Mouse (Mus musculus) midbrain, postnatal 0 days (tissue): ENCODE data around the gene Nup160. TPM values are rescaled to one million over a fixed set of nuclear protein-coding genes. Genes with fewer than 3 reads are reported as not detected.

Experiments used
- ATAC-seq: fragments of 200-750 bp; cut with Nextera tagmentation; 2 replicates; pipeline ENCODE4 v1.8.0; 2017; ENCODE audit warnings: moderate number of reproducible peaks, mild to moderate bottlenecking, moderate TSS enrichment, moderate library complexity; ENCODE audit not compliant: low FRiP score
- DNase-seq: peaks from one replicate; pipeline ENCODE4 v3.0.0-alpha.2; 2015; ENCODE audit warnings: low spot score
- H3K27ac ChIP-seq: fragments of 300-500 bp; sonication (generic); 2 replicates; pipeline ENCODE4 v1.5.1; 2014; ENCODE audit warnings: low read depth, mild to moderate bottlenecking, low read length, mixed read lengths
- H3K27me3 ChIP-seq: fragments of 300-500 bp; sonication (generic); 2 replicates; pipeline ENCODE4 v1.6.1; 2014; ENCODE audit warnings: low read length, control low read depth, mixed read lengths; ENCODE audit not compliant: insufficient read depth
- H3K36me3 ChIP-seq: fragments of 300-500 bp; sonication (generic); 2 replicates; pipeline ENCODE4 v1.6.1; 2014; ENCODE audit warnings: low read length, control low read depth, mixed read lengths; ENCODE audit not compliant: insufficient read depth
- H3K4me1 ChIP-seq: fragments of 300-500 bp; sonication (generic); 2 replicates; pipeline ENCODE4 v1.6.1; 2014; ENCODE audit warnings: mild to moderate bottlenecking, control low read depth, antibody characterized with exemption, low read length, mixed read lengths; ENCODE audit not compliant: insufficient read depth
- H3K4me2 ChIP-seq: fragments of 300-500 bp; sonication (generic); 2 replicates; pipeline ENCODE4 v1.6.1; 2014; ENCODE audit warnings: low read depth, mild to moderate bottlenecking, low read length, mixed read lengths; ENCODE audit not compliant: poor library complexity, severe bottlenecking
- H3K4me3 ChIP-seq: fragments of 300-500 bp; sonication (generic); 2 replicates; pipeline ENCODE4 v1.5.1; 2014; ENCODE audit warnings: low read depth, mild to moderate bottlenecking, low read length, moderate library complexity
- H3K9ac ChIP-seq: fragments of 300-500 bp; sonication (generic); replicated peaks from 2 replicates; pipeline ENCODE4 v1.6.1; 2014; ENCODE audit warnings: mild to moderate bottlenecking, low read length, moderate library complexity, mixed read lengths; ENCODE audit not compliant: poor library complexity, severe bottlenecking
- H3K9me3 ChIP-seq: fragments of 300-500 bp; sonication (generic); 2 replicates; pipeline ENCODE4 v1.6.1; 2016; ENCODE audit warnings: low read length, control low read depth
- CTCF ChIP-seq: IDR thresholded peaks from 2 replicates; pipeline ENCODE4 v1.5.1; 2016; ENCODE audit warnings: antibody characterized with exemption, mild to moderate bottlenecking
- whole genome bisulfite sequencing: fragments of 180-500 bp; shearing (Covaris S2); extraction: QIAGEN DNeasy Blood & Tissue Kit; methylation state at CpG from one replicate; pipeline ENCODE4 v1.1.7; 2014; 5-methylcytosine and 5-hydroxymethylcytosine counted together
- polyA plus RNA-seq: library from polyadenylated mRNA; unstranded; fragments of >200 nt; fragmentation: Nextera tagmentation; extraction: Ambion mirVana; gene quantifications from 2 replicates; pipeline ENCODE4 v1.2.1, GENCODE M21; 2015
- total RNA-seq: library from RNA; depleted of rRNA; stranded (reverse); fragments of >200 nt; gene quantifications from 2 replicates; pipeline ENCODE4 v1.2.3, GENCODE M21; 2014

Gene Nup160
- total and polyA plus RNA-seq, 2 experiments from 2014 or later, result 11.2 to 20.9 TPM

- ATAC-seq (no peak), DNase-seq (no peak)
- WGBS, result 90% methylated on average over 7 of the region's 7 CpGs
- H3K9ac ChIP-seq, result no peak overlapping the region
- no peaks in the 10 kb centered on the region for H3K36me3 ChIP-seq
- TF ChIP-seq CTCF, result no peak
- no peak overlapping the region for H3K4me3 ChIP-seq
- no peak overlapping the region for H3K27ac ChIP-seq
- no peaks in the 10 kb centered on the region for H3K4me1 ChIP-seq
- no peaks in the 10 kb centered on the region for H3K9me3 ChIP-seq
- H3K4me2 ChIP-seq, result no peak overlapping the region
- H3K27me3 ChIP-seq, result no peaks in the 10 kb centered on the region
Measured at GRCm38 (mm10) chr2:90636853-90637252, 40.2 kb upstream of the Nup160 start.

- no peak for DNase-seq
- no peak for ATAC-seq
- H3K9me3 ChIP-seq, result no peaks in the 10 kb centered on the region
- H3K9ac ChIP-seq, result no peak overlapping the region
- no peaks in the 10 kb centered on the region for H3K27me3 ChIP-seq
- no peak overlapping the region for H3K27ac ChIP-seq
- WGBS, result 89% methylated on average over 8 of the region's 8 CpGs
- no peak for TF ChIP-seq CTCF
- H3K4me1 ChIP-seq, result no peaks in the 10 kb centered on the region
- no peak overlapping the region for H3K4me3 ChIP-seq
- H3K4me2 ChIP-seq, result no peak overlapping the region
- no peaks in the 10 kb centered on the region for H3K36me3 ChIP-seq
Measured at GRCm38 (mm10) chr2:90638986-90639746, 37.8 kb upstream of the Nup160 start.

- TF ChIP-seq CTCF, result no peak
- Histone ChIP-seq H3K4me3 (no peak overlapping the region), H3K4me1 (no peaks in the 10 kb centered on the region), H3K4me2 (no peak overlapping the region), H3K27me3 (no peaks in the 10 kb centered on the region), H3K9ac (no peak overlapping the region), H3K27ac (no peak overlapping the region), H3K36me3 (no peaks in the 10 kb centered on the region), H3K9me3 (no peaks in the 10 kb centered on the region)
- 58% methylated on average over 5 of the region's 5 CpGs for WGBS
- ATAC-seq (no peak), DNase-seq (peak; percentile 9)
Measured at GRCm38 (mm10) chr2:90639747-90640699, 37.0 kb upstream of the Nup160 start.

- Histone ChIP-seq H3K9ac (no peak overlapping the region), H3K9me3 (no peaks in the 10 kb centered on the region), H3K4me2 (no peak overlapping the region), H3K27me3 (no peaks in the 10 kb centered on the region), H3K4me3 (no peak overlapping the region), H3K27ac (no peak overlapping the region), H3K36me3 (no peaks in the 10 kb centered on the region), H3K4me1 (no peaks in the 10 kb centered on the region)
- DNase-seq, result peak; percentile 31
- 72% methylated on average over 10 of the region's 10 CpGs for WGBS
- ATAC-seq, result 0 out of 2 replicates have a peak, but pooled peaks have one; percentile 12
- TF ChIP-seq CTCF, result no peak
Measured at GRCm38 (mm10) chr2:90641007-90641709, 35.9 kb upstream of the Nup160 start.

GRCm38 (mm10) chr2:90641710-90642039 is 35.3 kb upstream of the Nup160 start:
- no peaks in the 10 kb centered on the region for H3K27me3 ChIP-seq
- no peak for DNase-seq
- H3K9me3 ChIP-seq, result no peaks in the 10 kb centered on the region
- no peak overlapping the region for H3K27ac ChIP-seq
- no peak for ATAC-seq
- H3K9ac ChIP-seq, result no peak overlapping the region
- WGBS, result 89% methylated on average over 4 of the region's 4 CpGs
- no peak overlapping the region for H3K4me2 ChIP-seq
- H3K4me1 ChIP-seq, result no peaks in the 10 kb centered on the region
- no peaks in the 10 kb centered on the region for H3K36me3 ChIP-seq
- no peak overlapping the region for H3K4me3 ChIP-seq
- no peak for TF ChIP-seq CTCF
